Mouse (Mus musculus): ENCODE data around the gene Pold1.

DNA sequence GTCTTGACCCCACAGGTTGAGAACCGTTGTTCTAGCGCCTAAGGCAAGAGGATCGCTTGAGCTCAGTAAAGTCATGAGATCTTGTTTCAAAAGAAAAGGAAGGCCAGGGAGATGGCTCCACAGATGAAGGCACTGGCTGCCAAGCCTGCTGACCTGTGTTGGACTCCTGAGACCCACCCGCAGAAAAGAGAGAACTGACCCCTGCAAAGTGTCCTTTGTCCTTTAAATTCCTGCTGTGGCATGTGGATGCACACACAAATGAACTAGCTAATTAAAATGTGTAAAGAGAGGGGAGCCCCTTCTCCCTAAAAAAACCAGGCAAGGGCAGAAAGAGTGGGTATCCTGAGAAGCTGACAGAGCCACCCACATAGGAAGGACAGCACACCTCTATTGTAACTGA is 23.2 kb upstream of the Pold1 start:
- TF ChIP-seq CTCF (IDR thresholded peaks at IDR 0.05; ENCODE audit: low read depth), result no peak
- no peak for TF ChIP-seq EP300 (IDR thresholded peaks at IDR 0.05; ENCODE audit: low read depth)
